Mouse (Mus musculus) CH12.LX (cell line): ENCODE measurements around the gene Bri3. TPM values are rescaled to one million over a fixed set of nuclear protein-coding genes. Genes with fewer than 3 reads are reported as not detected.

ENCODE experiments used
- DNase-seq: peaks from one replicate; pipeline ENCODE4 v3.0.0-alpha.2; 2013; ENCODE audit errors: extremely low read depth
- H3K27ac ChIP-seq: 2 replicates; pipeline ENCODE4 v1.5.1; 2012; ENCODE audit warnings: low read depth, mild to moderate bottlenecking, control low read depth, moderate library complexity; ENCODE audit not compliant: insufficient read depth
- H3K27me3 ChIP-seq: replicated peaks from 2 replicates; pipeline ENCODE3; 2012; ENCODE audit warnings: inconsistent platforms
- H3K36me3 ChIP-seq, 2 experiments: replicated peaks in 1 of 2; 2 replicates each; pipeline versions ENCODE3 to v1.6.1; 2012; ENCODE audit warnings: inconsistent platforms in 1 of 2, low read length in 1 of 2, mild to moderate bottlenecking in 1 of 2, mixed read lengths in 1 of 2, moderate library complexity in 1 of 2; ENCODE audit not compliant: control insufficient read depth in 1 of 2, insufficient read depth in 1 of 2
- H3K4me1 ChIP-seq, 2 experiments: 2 replicates each; pipeline ENCODE4 v1.6.1; 2012; ENCODE audit warnings: inconsistent platforms in 1 of 2, moderate library complexity in 1 of 2; ENCODE audit not compliant: insufficient read depth in 2 of 2, control insufficient read depth in 1 of 2
- H3K4me2 ChIP-seq: 2 replicates; pipeline ENCODE4 v1.6.1; 2012; ENCODE audit warnings: low read depth, mild to moderate bottlenecking, control low read depth; ENCODE audit not compliant: poor library complexity, insufficient read depth, severe bottlenecking
- H3K4me3 ChIP-seq, 3 experiments: fragments of 150-350 bp in 1 of 3; sonication (generic) in 1 of 3; replicated peaks in 1 of 3; 2 replicates each; pipeline versions ENCODE3 to v1.5.1; 2011 to 2012; ENCODE audit warnings: low read depth in 2 of 3, low read length in 2 of 3, mild to moderate bottlenecking in 2 of 3, moderate library complexity in 2 of 3, control low read depth in 1 of 3, improper control_type of control experiment in 1 of 3, inconsistent platforms in 1 of 3, mixed read lengths in 1 of 3; ENCODE audit not compliant: poor library complexity in 1 of 3
- H3K79me2 ChIP-seq: replicated peaks from 2 replicates; pipeline ENCODE4 v1.6.1; 2012; ENCODE audit warnings: mild to moderate bottlenecking, moderate library complexity; ENCODE audit not compliant: control insufficient read depth, poor library complexity, insufficient read depth, severe bottlenecking; ENCODE audit errors: extremely low read depth
- H3K9ac ChIP-seq: 2 replicates; pipeline ENCODE4 v1.6.1; 2012; ENCODE audit warnings: low read depth, mild to moderate bottlenecking, control low read depth, moderate library complexity; ENCODE audit not compliant: insufficient read depth
- H3K9me3 ChIP-seq: replicated peaks from 2 replicates; pipeline ENCODE3; 2012; ENCODE audit warnings: low read length, inconsistent platforms, mixed read lengths
- CHD2 ChIP-seq: IDR thresholded peaks from 2 replicates; pipeline ENCODE4 v1.6.1; 2011; ENCODE audit warnings: low read length, improper control_type of control experiment
- ELF1 ChIP-seq: IDR thresholded peaks from 2 replicates; pipeline ENCODE4 v1.6.1; 2014; ENCODE audit warnings: low read depth, mild to moderate bottlenecking, inconsistent platforms, low read length, improper control_type of control experiment
- EP300 ChIP-seq: IDR thresholded peaks from 2 replicates; pipeline ENCODE4 v1.6.1; 2011; ENCODE audit warnings: low read length, improper control_type of control experiment
- GABPA ChIP-seq: IDR thresholded peaks from 2 replicates; pipeline ENCODE4 v1.6.1; 2012; ENCODE audit warnings: low read depth, low read length, improper control_type of control experiment, inconsistent platforms; ENCODE audit not compliant: insufficient replicate concordance
- IRF4 ChIP-seq: IDR thresholded peaks from 2 replicates; pipeline ENCODE4 v1.6.1; 2014; ENCODE audit warnings: low read depth, mild to moderate bottlenecking, inconsistent platforms, low read length, improper control_type of control experiment
- JUN ChIP-seq: IDR thresholded peaks from 2 replicates; pipeline ENCODE4 v1.6.1; 2011; ENCODE audit warnings: low read depth, mild to moderate bottlenecking, low read length, improper control_type of control experiment, moderate library complexity; ENCODE audit not compliant: insufficient read depth
- JUND ChIP-seq: conservative IDR thresholded peaks from 2 replicates; pipeline ENCODE4 v1.6.1; 2011; ENCODE audit warnings: low read depth, low read length, improper control_type of control experiment
- MAX ChIP-seq: IDR thresholded peaks from 2 replicates; pipeline ENCODE4 v1.6.1; 2011; ENCODE audit warnings: low read length, improper control_type of control experiment
- MYC ChIP-seq: IDR thresholded peaks from 2 replicates; pipeline ENCODE4 v1.6.1; 2011; ENCODE audit warnings: low read depth, mild to moderate bottlenecking, improper control_type of control experiment, low read length
- NRF1 ChIP-seq: IDR thresholded peaks from 2 replicates; pipeline ENCODE4 v1.6.1; 2014; ENCODE audit warnings: low read depth, mild to moderate bottlenecking, inconsistent platforms, low read length, improper control_type of control experiment, moderate library complexity
- PAX5 ChIP-seq: IDR thresholded peaks from 2 replicates; pipeline ENCODE4 v1.6.1; 2012; ENCODE audit warnings: low read length, inconsistent platforms, mixed read lengths
- POLR2A ChIP-seq: IDR thresholded peaks from 2 replicates; pipeline ENCODE4 v1.6.1; 2011; ENCODE audit warnings: low read depth, mild to moderate bottlenecking, improper control_type of control experiment, low read length
- SMC3 ChIP-seq: IDR thresholded peaks from 2 replicates; pipeline ENCODE4 v1.6.1; 2011; ENCODE audit warnings: low read depth, low read length, improper control_type of control experiment
- TCF12 ChIP-seq: IDR thresholded peaks from 2 replicates; pipeline ENCODE4 v1.6.1; 2014; ENCODE audit warnings: low read depth, mild to moderate bottlenecking, inconsistent platforms, low read length, improper control_type of control experiment
- UBTF ChIP-seq: IDR thresholded peaks from 2 replicates; pipeline ENCODE4 v1.6.1; 2012; ENCODE audit warnings: low read depth, mild to moderate bottlenecking, inconsistent platforms, low read length, improper control_type of control experiment, moderate library complexity
- USF1 ChIP-seq: IDR thresholded peaks from 2 replicates; pipeline ENCODE4 v1.6.1; 2014; ENCODE audit warnings: low read depth, mild to moderate bottlenecking, inconsistent platforms, low read length, improper control_type of control experiment
- USF2 ChIP-seq: conservative IDR thresholded peaks from 2 replicates; pipeline ENCODE4 v1.6.1; 2011; ENCODE audit warnings: low read depth, low read length, improper control_type of control experiment
- ZC3H11A ChIP-seq: IDR thresholded peaks from 2 replicates; pipeline ENCODE4 v1.6.1; 2012; ENCODE audit warnings: low read depth, mild to moderate bottlenecking, inconsistent platforms, low read length, improper control_type of control experiment
- ZMIZ1 ChIP-seq: IDR thresholded peaks from 2 replicates; pipeline ENCODE4 v1.6.1; 2012; ENCODE audit warnings: low read depth, mild to moderate bottlenecking, inconsistent platforms, low read length, improper control_type of control experiment
- ZNF384 ChIP-seq: IDR thresholded peaks from 2 replicates; pipeline ENCODE4 v1.6.1; 2012; ENCODE audit warnings: low read depth, low read length, improper control_type of control experiment, inconsistent platforms
- dilution Hi-C: fragments of 300-500 bp; cut with MboI; formaldehyde crosslinking; loops from 2 replicates; pipeline ENCODE4 v1.14.3; 2020; ENCODE audit warnings: low sequenced_read_pairs; ENCODE audit not compliant: extremely low pct_unique_long_range_greater_than_20kb, extremely low pct_ligation_motif_present
- in situ Hi-C: fragments of 300-500 bp; cut with MboI; formaldehyde crosslinking; loops from 3 replicates; pipeline ENCODE4 v1.14.3; 2019; ENCODE audit warnings: low sequenced_read_pairs, low pct_ligation_motif_present, low pct_unique_long_range_greater_than_20kb, mixed read lengths
- polyA plus RNA-seq: library from polyadenylated mRNA; unstranded; fragments of >175 nt; gene quantifications from 2 replicates; pipeline ENCODE4 v1.2.1, GENCODE M21; 2012; ENCODE audit warnings: low read depth; ENCODE audit not compliant: insufficient read length
- total RNA-seq, 2 experiments: library from RNA; depleted of rRNA; stranded (reverse); fragments of 300-350 nt in 1 of 2; fragments of >200 nt in 1 of 2; gene quantifications; 2 replicates each; pipeline ENCODE4 v1.2.3; 2012 to 2014

Bri3 gene
- total and polyA plus RNA-seq, 3 experiments: 9.3 to 41.7 (median 20.3) TPM

DNA sequence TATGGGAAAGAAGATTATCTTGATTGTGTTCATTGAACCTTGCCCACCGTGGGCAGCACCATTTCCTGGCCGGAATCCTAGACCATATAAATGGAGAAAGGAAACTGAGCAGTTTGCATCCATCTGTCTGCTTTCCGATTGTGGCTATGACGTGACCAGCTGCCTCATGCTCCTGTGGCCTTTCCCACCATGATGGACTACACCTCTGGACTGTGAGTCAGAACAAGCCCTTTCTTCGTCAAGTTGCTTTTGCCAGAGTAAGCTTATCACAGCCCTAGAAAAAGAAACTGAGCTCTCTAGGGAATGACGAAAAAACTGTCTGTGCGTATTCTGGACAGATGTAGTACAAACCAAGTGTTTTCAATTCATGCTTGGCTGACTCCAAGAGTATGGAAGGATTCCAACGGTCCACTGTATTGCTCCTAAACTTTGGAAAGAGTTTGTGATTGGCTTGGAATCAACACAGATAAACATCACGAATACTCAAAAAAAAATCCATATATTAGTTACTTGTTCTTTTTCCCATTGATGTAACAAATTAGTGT is 124.5 kb downstream of the Bri3 start:
- no peak for TF ChIP-seq MAX
- TF ChIP-seq TCF12: no peak
- TF ChIP-seq UBTF: no peak
- no peak for TF ChIP-seq EP300
- TF ChIP-seq ZC3H11A: no peak
- no peak for TF ChIP-seq SMC3
- no peak for TF ChIP-seq CHD2
- TF ChIP-seq MYC: no peak
- no peak for TF ChIP-seq IRF4
- no peak for TF ChIP-seq ZMIZ1
- TF ChIP-seq JUND: no peak
- TF ChIP-seq JUN: no peak
- TF ChIP-seq ZNF384: no peak
- TF ChIP-seq NRF1: no peak
- TF ChIP-seq PAX5: no peak
- TF ChIP-seq USF1: no peak
- no peak for TF ChIP-seq POLR2A
- TF ChIP-seq GABPA: no peak
- no peak for TF ChIP-seq ELF1
- TF ChIP-seq USF2: no peak
- Histone ChIP-seq H3K27ac (no peak overlapping the region), H3K4me1 (0 out of 4 replicates have a peak, but pooled peaks cover 0 to 3% of the 10 kb centered on the region in 2 experiments), H3K4me3 (no peak overlapping the region), H3K79me2 (no peaks in the 10 kb centered on the region), H3K9ac (no peak overlapping the region), H3K4me2 (no peak overlapping the region), H3K27me3 (peaks cover 3% of the 10 kb centered on the region), H3K9me3 (no peaks in the 10 kb centered on the region), H3K36me3 (no peaks in the 10 kb centered on the region)
- DNase-seq: no peak
- in situ Hi-C loops (no loop called here), dilution Hi-C loops (no loop called here)

DNA sequence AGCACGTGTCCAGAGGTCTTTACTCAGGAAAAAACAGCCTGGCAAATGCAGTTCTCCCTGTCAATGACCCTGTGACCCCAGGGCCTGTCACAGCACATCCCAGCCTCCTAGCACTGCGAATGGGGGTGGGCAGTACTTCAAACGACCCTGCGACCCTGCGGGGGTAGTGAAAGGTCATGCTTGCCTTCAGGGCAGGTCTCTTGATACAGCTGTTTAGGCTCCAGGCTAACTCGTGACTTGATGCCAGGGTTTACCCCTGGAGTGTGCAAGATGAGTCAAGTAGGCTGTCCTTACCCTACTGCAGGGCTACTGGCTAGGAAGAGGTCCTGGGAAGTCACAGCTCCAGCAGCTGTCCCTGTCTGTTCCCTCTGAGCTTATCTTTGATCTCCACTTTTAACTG is 126.7 kb downstream of the Bri3 start:
- Histone ChIP-seq H3K4me2 (no peak overlapping the region), H3K79me2 (no peaks in the 10 kb centered on the region)
- TF ChIP-seq MAX: no peak
- TF ChIP-seq, all 38 proteins: peak for 0
- no peaks in the 10 kb centered on the region for H3K36me3 ChIP-seq
- H3K27me3 ChIP-seq: peaks cover 7% of the 10 kb centered on the region
- no peak overlapping the region for H3K4me3 ChIP-seq
- 0 out of 4 replicates have a peak, but pooled peaks cover 0 to 3% of the 10 kb centered on the region in 2 experiments for H3K4me1 ChIP-seq
- no peak overlapping the region for H3K27ac ChIP-seq
- no peak overlapping the region for H3K9ac ChIP-seq
- no peak for DNase-seq
- no peaks in the 10 kb centered on the region for H3K9me3 ChIP-seq
- dilution Hi-C loops: no loop called here
- in situ Hi-C loops: no loop called here
